Mouse (Mus musculus): ENCODE results near the gene Zdhhc19. TPM values are rescaled to one million over a fixed set of nuclear protein-coding genes. Genes with fewer than 3 reads are reported as not detected.

Zdhhc19 gene
- not detected in 2 replicates for polyA plus RNA-seq (2015; fragmentation: Nextera tagmentation; extraction: Ambion mirVana)

GRCm38 (mm10) chr16:32495965-32496364 is at the start of gene Zdhhc19:
Gene Zdhhc19, plus strand, starts transcription at chr16:32496265.
- DNase-seq (ENCODE audit: low spot score): no peak
- 51% methylated on average over 3 of the region's 3 CpGs for WGBS
- Histone ChIP-seq H3K9me3 (ENCODE audit: low read length) (no peaks in the 10 kb centered on the region), H3K27me3 (replicated peaks; ENCODE audit: insufficient read depth, low read length) (no peaks in the 10 kb centered on the region), H3K9ac (replicated peaks; ENCODE audit: low read depth) (no peak within 1 kb of the TSS), H3K4me2 (replicated peaks; ENCODE audit: low read depth, low read length) (no peak within 1 kb of the TSS), H3K27ac (ENCODE audit: low read length) (no peak within 1 kb of the TSS), H3K4me1 (ENCODE audit: insufficient read depth, low read depth, low read length) (0 out of 2 replicates have a peak, but pooled peaks cover 3% of the 10 kb centered on the region), H3K36me3 (ENCODE audit: insufficient read depth, low read length) (no peaks in the 10 kb centered on the region), H3K4me3 (ENCODE audit: low read depth, low read length) (no peak within 1 kb of the TSS)
- no peak for ATAC-seq
- no peak for TF ChIP-seq CTCF (IDR thresholded peaks at IDR 0.05)
- no peak for TF ChIP-seq EP300 (IDR thresholded peaks at IDR 0.05)

DNA sequence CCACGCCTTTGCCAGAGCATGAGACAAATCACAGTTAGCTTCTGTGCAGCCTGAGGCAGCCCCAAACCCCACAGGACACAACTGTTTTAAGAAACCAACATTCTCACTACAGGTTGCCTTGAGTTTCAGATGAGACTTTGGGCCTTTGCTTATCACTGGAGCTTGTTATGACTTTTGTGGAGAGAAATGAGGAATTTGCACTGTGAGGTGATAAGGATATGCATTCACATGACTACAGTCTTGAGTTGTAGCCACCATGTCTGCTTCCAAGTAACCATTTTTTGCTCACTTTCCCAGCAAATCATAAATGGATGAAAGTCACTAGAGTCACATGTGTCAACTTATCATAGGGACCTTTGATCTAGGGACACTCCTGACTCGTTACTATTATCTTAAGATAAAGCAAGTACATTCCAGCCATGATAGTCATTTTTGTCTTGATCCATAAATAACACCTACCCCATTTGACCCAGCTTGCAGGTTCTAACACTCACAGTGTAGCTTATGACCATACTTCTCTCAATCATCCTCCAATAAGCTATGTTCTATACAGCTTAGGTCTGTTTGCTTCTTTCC is 49.4 kb upstream of the Zdhhc19 start:
- H3K9ac ChIP-seq (replicated peaks; ENCODE audit: low read depth): no peak overlapping the region
- TF ChIP-seq CTCF (IDR thresholded peaks at IDR 0.05) (no peak), EP300 (IDR thresholded peaks at IDR 0.05) (no peak)
- no peak overlapping the region for H3K27ac ChIP-seq (ENCODE audit: low read length)
- no peaks in the 10 kb centered on the region for H3K4me1 ChIP-seq (ENCODE audit: insufficient read depth, low read depth, low read length)
- ATAC-seq: no peak
- no peak overlapping the region for H3K4me2 ChIP-seq (replicated peaks; ENCODE audit: low read depth, low read length)
- no peaks in the 10 kb centered on the region for H3K27me3 ChIP-seq (replicated peaks; ENCODE audit: insufficient read depth, low read length)
- no peaks in the 10 kb centered on the region for H3K36me3 ChIP-seq (ENCODE audit: insufficient read depth, low read length)
- H3K4me3 ChIP-seq (ENCODE audit: low read depth, low read length): no peak overlapping the region
- H3K9me3 ChIP-seq (ENCODE audit: low read length): no peaks in the 10 kb centered on the region
- DNase-seq (ENCODE audit: low spot score): no peak
- WGBS: 52% methylated on average over 2 of the region's 2 CpGs

- Histone ChIP-seq H3K27me3 (replicated peaks; ENCODE audit: insufficient read depth, low read length) (no peaks in the 10 kb centered on the region), H3K36me3 (ENCODE audit: insufficient read depth, low read length) (peaks cover 12% of the 10 kb centered on the region; the same call in 1 of the 2 replicates), H3K9me3 (ENCODE audit: low read length) (no peaks in the 10 kb centered on the region), H3K4me3 (ENCODE audit: low read depth, low read length) (no peak overlapping the region), H3K27ac (ENCODE audit: low read length) (0 out of 2 replicates have a peak overlapping the region, but pooled peaks have one; percentile 22), H3K9ac (replicated peaks; ENCODE audit: low read depth) (no peak overlapping the region), H3K4me1 (ENCODE audit: insufficient read depth, low read depth, low read length) (no peaks in the 10 kb centered on the region), H3K4me2 (replicated peaks; ENCODE audit: low read depth, low read length) (no peak overlapping the region)
- ATAC-seq (peak; percentile 68), DNase-seq (ENCODE audit: low spot score) (peak; percentile 66)
- WGBS: 52% methylated on average over 3 of the region's 3 CpGs
- TF ChIP-seq CTCF (IDR thresholded peaks at IDR 0.05) (no peak), EP300 (IDR thresholded peaks at IDR 0.05) (no peak)
Measured at GRCm38 (mm10) chr16:32449665-32450064, 46.4 kb upstream of the Zdhhc19 start.

DNA sequence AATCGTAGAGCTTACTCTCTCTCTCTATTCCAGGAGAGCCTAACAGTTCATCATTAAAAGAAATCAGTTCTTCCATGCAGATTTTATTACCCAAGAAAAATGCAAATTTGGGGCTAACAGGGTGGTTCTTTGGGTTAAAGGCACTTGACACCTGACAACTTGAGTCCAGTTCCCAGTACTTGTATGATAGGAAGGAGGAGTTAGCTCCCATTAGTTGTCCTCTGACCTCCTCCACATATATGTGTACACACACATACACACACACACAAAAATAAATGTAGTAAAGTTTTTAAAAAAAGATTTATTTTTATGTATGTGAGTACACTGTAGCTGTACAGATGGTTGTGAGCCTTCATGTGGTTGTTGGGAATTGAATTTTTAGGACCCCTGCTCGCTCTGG is 45.9 kb upstream of the Zdhhc19 start:
- H3K27me3 ChIP-seq (replicated peaks; ENCODE audit: insufficient read depth, low read length): no peaks in the 10 kb centered on the region
- DNase-seq (ENCODE audit: low spot score) (no peak), ATAC-seq (no peak)
- no peaks in the 10 kb centered on the region for H3K4me1 ChIP-seq (ENCODE audit: insufficient read depth, low read depth, low read length)
- no peak for TF ChIP-seq EP300 (IDR thresholded peaks at IDR 0.05)
- TF ChIP-seq CTCF (IDR thresholded peaks at IDR 0.05): no peak
- H3K9ac ChIP-seq (replicated peaks; ENCODE audit: low read depth): no peak overlapping the region
- no peaks in the 10 kb centered on the region for H3K9me3 ChIP-seq (ENCODE audit: low read length)
- H3K27ac ChIP-seq (ENCODE audit: low read length): 0 out of 2 replicates have a peak overlapping the region, but pooled peaks have one; percentile 22
- no peak overlapping the region for H3K4me3 ChIP-seq (ENCODE audit: low read depth, low read length)
- peaks cover 12% of the 10 kb centered on the region; the same call in 1 of the 2 replicates for H3K36me3 ChIP-seq (ENCODE audit: insufficient read depth, low read length)
- WGBS: 96% methylated on average over 2 of the region's 2 CpGs
- H3K4me2 ChIP-seq (replicated peaks; ENCODE audit: low read depth, low read length): no peak overlapping the region

DNA sequence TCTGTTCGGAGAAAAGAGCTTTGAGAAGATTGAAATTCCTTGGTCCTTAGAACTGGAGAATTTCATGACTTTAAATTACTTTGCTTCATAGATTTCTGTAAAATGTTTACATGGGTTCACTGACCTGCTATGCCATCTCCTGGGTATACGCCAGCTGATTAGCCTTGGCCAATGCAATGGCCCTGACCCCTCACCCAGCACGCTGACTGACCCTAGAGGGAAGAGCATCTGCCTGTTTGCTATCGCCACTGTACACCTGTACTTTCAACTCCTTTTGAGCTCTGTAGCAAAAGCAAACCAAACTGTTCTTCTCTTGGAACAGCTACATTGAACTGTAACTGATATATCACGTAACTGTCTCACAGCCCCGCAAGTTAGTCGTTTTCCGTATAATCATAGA is 43.0 kb upstream of the Zdhhc19 start:
- no peaks in the 10 kb centered on the region for H3K4me1 ChIP-seq (ENCODE audit: insufficient read depth, low read depth, low read length)
- no peak overlapping the region for H3K4me2 ChIP-seq (replicated peaks; ENCODE audit: low read depth, low read length)
- DNase-seq (ENCODE audit: low spot score) (no peak), ATAC-seq (no peak)
- H3K9me3 ChIP-seq (ENCODE audit: low read length): no peaks in the 10 kb centered on the region
- no peak overlapping the region for H3K27ac ChIP-seq (ENCODE audit: low read length)
- peaks cover 17% of the 10 kb centered on the region; the same call in 1 of the 2 replicates for H3K36me3 ChIP-seq (ENCODE audit: insufficient read depth, low read length)
- TF ChIP-seq CTCF (IDR thresholded peaks at IDR 0.05): no peak
- H3K27me3 ChIP-seq (replicated peaks; ENCODE audit: insufficient read depth, low read length): no peaks in the 10 kb centered on the region
- no peak overlapping the region for H3K4me3 ChIP-seq (ENCODE audit: low read depth, low read length)
- 94% methylated on average over 8 of the region's 8 CpGs for WGBS
- H3K9ac ChIP-seq (replicated peaks; ENCODE audit: low read depth): no peak overlapping the region

GRCm38 (mm10) chr16:32454646-32455045 is 41.4 kb upstream of the Zdhhc19 start:
- no peak overlapping the region for H3K4me2 ChIP-seq (replicated peaks; ENCODE audit: low read depth, low read length)
- WGBS: 93% methylated on average over 5 of the region's 5 CpGs
- no peak for ATAC-seq

More at GRCm38 (mm10) chr16:32454646-32455045, 41.4 kb upstream of the Zdhhc19 start:
- H3K4me3 ChIP-seq (ENCODE audit: low read depth, low read length): no peak overlapping the region
- TF ChIP-seq EP300 (IDR thresholded peaks at IDR 0.05) (no peak), CTCF (IDR thresholded peaks at IDR 0.05) (no peak)
- H3K9me3 ChIP-seq (ENCODE audit: low read length): no peaks in the 10 kb centered on the region
- H3K27me3 ChIP-seq (replicated peaks; ENCODE audit: insufficient read depth, low read length): no peaks in the 10 kb centered on the region
- H3K36me3 ChIP-seq (ENCODE audit: insufficient read depth, low read length): peaks cover 17% of the 10 kb centered on the region; the same call in 1 of the 2 replicates
- H3K9ac ChIP-seq (replicated peaks; ENCODE audit: low read depth): no peak overlapping the region
- no peaks in the 10 kb centered on the region for H3K4me1 ChIP-seq (ENCODE audit: insufficient read depth, low read depth, low read length)
- DNase-seq (ENCODE audit: low spot score): no peak
- H3K27ac ChIP-seq (ENCODE audit: low read length): no peak overlapping the region
